Mouse (Mus musculus) ES-Bruce4 (cell line): Measurements from ENCODE around the gene Pigl.

Experiments used
- CTCF ChIP-seq: IDR thresholded peaks from one replicate; pipeline ENCODE4 v1.8.1; 2011; ENCODE audit warnings: low read depth, low read length
- POLR2A ChIP-seq: IDR thresholded peaks from one replicate; pipeline ENCODE4 v1.8.1; 2011; ENCODE audit warnings: low read length; ENCODE audit not compliant: insufficient read depth

- TF ChIP-seq CTCF (no peak), POLR2A (no peak)
These were observed 96.8 kb downstream of the Pigl start for GRCm38 (mm10) chr11:62554934-62555517.
